Mouse (Mus musculus) cortical plate, adult 2 months (tissue): ENCODE measurements around the gene Fjx1.

Experiments
- CTCF ChIP-seq: fragments of 200-500 bp; IDR thresholded peaks from 2 replicates; pipeline ENCODE4 v1.5.1; 2011; ENCODE audit warnings: mild to moderate bottlenecking, control low read depth, low read length; ENCODE audit not compliant: insufficient read depth; ENCODE audit errors: extremely low read depth
- POLR2A ChIP-seq: fragments of 200-500 bp; IDR thresholded peaks from 2 replicates; pipeline ENCODE4 v1.6.1; 2011; ENCODE audit warnings: mild to moderate bottlenecking, low read length, control low read depth; ENCODE audit not compliant: insufficient read depth; ENCODE audit errors: extremely low read depth

- TF ChIP-seq CTCF (no peak), POLR2A (peak; percentile 58)
These were observed 51.5 kb downstream of the Fjx1 start for GRCm38 (mm10) chr2:102400605-102401351.
